Mouse (Mus musculus): Measurements from ENCODE around the gene Sfrp2. TPM values are rescaled to one million over a fixed set of nuclear protein-coding genes. Genes with fewer than 3 reads are reported as not detected.

Sfrp2 gene
- total RNA-seq, 2 experiments from 2014 or later = 1.5 to 2.4 TPM

Other genes with a start within 250 kb of the Sfrp2 start
- gene Tlr2, start 75.4 kb downstream of the Sfrp2 start, total RNA-seq (2021) = under 1 TPM; 0.77 to 0.84 TPM

All from left cerebral cortex, adult 18-20 months (tissue).